Mouse (Mus musculus) olfactory bulb, adult 2 months (tissue): ENCODE measurements around the gene Thpo.

Source experiments
- CTCF ChIP-seq: fragments of 200-500 bp; IDR thresholded peaks from 2 replicates; pipeline ENCODE4 v1.5.1; 2012; ENCODE audit warnings: low read depth, mild to moderate bottlenecking, low read length, moderate library complexity; ENCODE audit not compliant: insufficient read depth
- POLR2A ChIP-seq: fragments of 200-500 bp; IDR thresholded peaks from 2 replicates; pipeline ENCODE4 v1.6.1; 2012; ENCODE audit warnings: mild to moderate bottlenecking, low read depth, low read length, moderate library complexity; ENCODE audit not compliant: insufficient read depth

GRCm38 (mm10) chr16:20700036-20700435 lies 34.3 kb downstream of the Thpo start:
- TF ChIP-seq CTCF: no peak
- TF ChIP-seq POLR2A: no peak
